Mouse (Mus musculus): ENCODE data around the gene Cryga. TPM values are rescaled to one million over a fixed set of nuclear protein-coding genes. Genes with fewer than 3 reads are reported as not detected.
A peak's percentile ranks its signal among the peaks of the same experiment; 100 is the strongest.

The Cryga gene
- polyA plus RNA-seq, 1 experiment, result not detected

DNA sequence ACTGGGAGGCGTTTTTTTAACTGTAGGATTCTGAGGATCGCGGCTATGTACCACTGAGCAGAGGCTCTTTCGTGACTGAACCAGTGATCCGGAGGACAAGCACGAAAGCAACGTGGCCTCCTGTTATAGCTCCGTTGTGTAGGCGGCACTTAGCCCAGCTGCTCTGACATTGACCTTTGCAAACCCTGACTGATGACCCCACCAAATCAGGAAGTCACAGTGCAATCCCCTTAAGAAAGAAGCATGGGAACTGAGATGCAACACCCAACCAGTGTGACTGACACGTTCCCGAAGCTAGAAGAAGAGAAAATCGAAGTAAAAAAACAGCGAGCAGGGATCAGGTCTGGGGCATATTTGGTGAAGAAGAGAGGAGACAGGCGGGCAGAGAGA is 9.6 kb upstream of the Cryga start:
- Histone ChIP-seq H3K79me2 (ENCODE audit: control insufficient read depth, insufficient read depth) (no peaks in the 10 kb centered on the region), H3K27me3 (ENCODE audit: control insufficient read depth, insufficient read depth, insufficient read length) (no peaks in the 10 kb centered on the region), H3K36me3 (ENCODE audit: control insufficient read depth, insufficient read depth) (no peaks in the 10 kb centered on the region), H3ac (ENCODE audit: control insufficient read depth, insufficient read length) (no peak overlapping the region), H3K4me3 (peak overlapping the region; percentile 12), H3K4me2 (ENCODE audit: low read depth) (peak overlapping the region; percentile 96)
- no peak for TF ChIP-seq REST (IDR thresholded peaks at IDR 0.05; ENCODE audit: insufficient read depth, insufficient read length)
- TF ChIP-seq MYOD1 (IDR thresholded peaks at IDR 0.05; ENCODE audit: control insufficient read depth in 1 of 3, insufficient read length in 2 of 3, low read depth in 2 of 3), result peak in 1 of 3 experiments; percentile 44
- no peak for TF ChIP-seq E2F4 (IDR thresholded peaks at IDR 0.05; ENCODE audit: insufficient read depth)
- no peak for TF ChIP-seq SRF (IDR thresholded peaks at IDR 0.05; ENCODE audit: control insufficient read depth, insufficient read length, low read depth)
- TF ChIP-seq TCF3 (IDR thresholded peaks at IDR 0.05; ENCODE audit: insufficient read length, low read depth), result no peak

- Histone ChIP-seq H3K36me3 (ENCODE audit: control insufficient read depth, insufficient read depth) (no peaks in the 10 kb centered on the region), H3K4me3 (peak overlapping the region; percentile 12), H3K4me2 (ENCODE audit: low read depth) (peak overlapping the region; percentile 96), H3ac (ENCODE audit: control insufficient read depth, insufficient read length) (no peak overlapping the region), H3K27me3 (ENCODE audit: control insufficient read depth, insufficient read depth, insufficient read length) (no peaks in the 10 kb centered on the region), H3K79me2 (ENCODE audit: control insufficient read depth, insufficient read depth) (no peaks in the 10 kb centered on the region)
- TF ChIP-seq POLR2A (IDR thresholded peaks at IDR 0.05; ENCODE audit: insufficient read length, low read depth) (no peak), CEBPB (IDR thresholded peaks at IDR 0.05; ENCODE audit: insufficient read depth, poor library complexity, severe bottlenecking) (0 out of 2 replicates have a peak, but pooled peaks have one; percentile 19)
These were observed 9.0 kb upstream of the Cryga start for GRCm38 (mm10) chr1:65112031-65112806.

- TF ChIP-seq MAX (IDR thresholded peaks at IDR 0.05; ENCODE audit: low read depth), result no peak
- no peak for TF ChIP-seq REST (IDR thresholded peaks at IDR 0.05; ENCODE audit: insufficient read depth, insufficient read length)
- no peak for TF ChIP-seq USF1 (IDR thresholded peaks at IDR 0.05; ENCODE audit: low read depth)
- no peak for TF ChIP-seq TCF12 (IDR thresholded peaks at IDR 0.05; ENCODE audit: insufficient read depth, poor library complexity, severe bottlenecking)
- H3K4me3 ChIP-seq, result no peak overlapping the region
- H3K79me2 ChIP-seq (ENCODE audit: control insufficient read depth, insufficient read depth), result no peaks in the 10 kb centered on the region
- H3ac ChIP-seq (ENCODE audit: control insufficient read depth, insufficient read length), result no peak overlapping the region
- no peaks in the 10 kb centered on the region for H3K36me3 ChIP-seq (ENCODE audit: control insufficient read depth, insufficient read depth)
- no peaks in the 10 kb centered on the region for H3K27me3 ChIP-seq (ENCODE audit: control insufficient read depth, insufficient read depth, insufficient read length)
- H3K4me2 ChIP-seq (ENCODE audit: low read depth), result no peak overlapping the region
These were observed 6.7 kb upstream of the Cryga start for GRCm38 (mm10) chr1:65109756-65110435.

GRCm38 (mm10) chr1:65109196-65109595 is 6.0 kb upstream of the Cryga start:
- H3ac ChIP-seq (ENCODE audit: control insufficient read depth, insufficient read length), result no peak overlapping the region
- H3K36me3 ChIP-seq (ENCODE audit: control insufficient read depth, insufficient read depth), result no peaks in the 10 kb centered on the region
- no peaks in the 10 kb centered on the region for H3K27me3 ChIP-seq (ENCODE audit: control insufficient read depth, insufficient read depth, insufficient read length)
- H3K79me2 ChIP-seq (ENCODE audit: control insufficient read depth, insufficient read depth), result no peaks in the 10 kb centered on the region
- H3K4me2 ChIP-seq (ENCODE audit: low read depth), result no peak overlapping the region
- no peak overlapping the region for H3K4me3 ChIP-seq
- TF ChIP-seq E2F4 (IDR thresholded peaks at IDR 0.05; ENCODE audit: insufficient read depth) (no peak), CEBPB (IDR thresholded peaks at IDR 0.05; ENCODE audit: insufficient read depth, poor library complexity, severe bottlenecking) (no peak), REST (IDR thresholded peaks at IDR 0.05; ENCODE audit: insufficient read depth, insufficient read length) (no peak), SRF (IDR thresholded peaks at IDR 0.05; ENCODE audit: control insufficient read depth, insufficient read length, low read depth) (no peak), MYOG (IDR thresholded peaks at IDR 0.05; ENCODE audit: control insufficient read depth in 1 of 3, insufficient read depth in 1 of 3, insufficient read length in 2 of 3, low read depth in 2 of 3) (no peak), MAX (IDR thresholded peaks at IDR 0.05; ENCODE audit: low read depth) (no peak), POLR2A (IDR thresholded peaks at IDR 0.05; ENCODE audit: insufficient read length, low read depth) (no peak), TCF3 (IDR thresholded peaks at IDR 0.05; ENCODE audit: insufficient read length, low read depth) (no peak), TCF12 (IDR thresholded peaks at IDR 0.05; ENCODE audit: insufficient read depth, poor library complexity, severe bottlenecking) (no peak), POLR2AphosphoS2 (IDR thresholded peaks at IDR 0.05; ENCODE audit: insufficient read length, low read depth) (no peak), MYOD1 (IDR thresholded peaks at IDR 0.05; ENCODE audit: control insufficient read depth in 1 of 3, insufficient read length in 2 of 3, low read depth in 2 of 3) (no peak), USF1 (IDR thresholded peaks at IDR 0.05; ENCODE audit: low read depth) (no peak)

DNA sequence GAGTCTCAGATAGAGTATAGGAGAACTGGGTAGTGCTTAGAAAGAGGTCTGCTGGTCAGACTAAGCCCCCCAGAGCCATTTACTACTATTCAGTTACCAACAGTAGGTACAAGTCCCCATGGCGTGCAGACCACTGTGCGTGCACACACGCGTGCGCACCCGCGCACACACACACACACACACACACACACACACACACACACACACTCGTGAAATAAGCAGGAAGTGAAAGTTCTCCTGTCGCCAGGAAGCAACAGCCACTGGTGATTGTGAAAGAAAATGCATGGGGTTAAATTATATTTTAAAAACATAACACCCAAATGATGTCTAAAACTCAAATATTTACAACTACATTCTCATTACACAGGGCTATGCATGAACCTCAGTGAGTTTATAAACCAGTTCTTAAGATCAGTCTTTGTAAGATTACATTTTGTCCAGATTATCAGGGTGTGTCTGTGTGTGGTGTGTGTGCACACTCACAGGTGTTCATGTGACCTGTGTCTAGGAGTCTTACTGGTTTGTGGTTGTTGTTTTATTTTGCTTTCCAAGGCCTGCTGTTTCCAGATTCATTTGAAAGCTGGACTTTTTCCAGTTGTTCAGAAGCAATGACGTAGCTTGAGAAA is 4.6 kb upstream of the Cryga start:
- TF ChIP-seq REST (IDR thresholded peaks at IDR 0.05; ENCODE audit: insufficient read depth, insufficient read length) (no peak), TCF12 (IDR thresholded peaks at IDR 0.05; ENCODE audit: insufficient read depth, poor library complexity, severe bottlenecking) (no peak), MYOG (IDR thresholded peaks at IDR 0.05; ENCODE audit: control insufficient read depth in 1 of 3, insufficient read depth in 1 of 3, insufficient read length in 2 of 3, low read depth in 2 of 3) (no peak), MYOD1 (IDR thresholded peaks at IDR 0.05; ENCODE audit: control insufficient read depth in 1 of 3, insufficient read length in 2 of 3, low read depth in 2 of 3) (no peak), E2F4 (IDR thresholded peaks at IDR 0.05; ENCODE audit: insufficient read depth) (no peak), POLR2AphosphoS2 (IDR thresholded peaks at IDR 0.05; ENCODE audit: insufficient read length, low read depth) (no peak), USF1 (IDR thresholded peaks at IDR 0.05; ENCODE audit: low read depth) (no peak), POLR2A (IDR thresholded peaks at IDR 0.05; ENCODE audit: insufficient read length, low read depth) (no peak), SRF (IDR thresholded peaks at IDR 0.05; ENCODE audit: control insufficient read depth, insufficient read length, low read depth) (no peak), TCF3 (IDR thresholded peaks at IDR 0.05; ENCODE audit: insufficient read length, low read depth) (no peak)
- H3ac ChIP-seq (ENCODE audit: control insufficient read depth, insufficient read length), result no peak overlapping the region
- H3K36me3 ChIP-seq (ENCODE audit: control insufficient read depth, insufficient read depth), result no peaks in the 10 kb centered on the region
- no peak overlapping the region for H3K4me2 ChIP-seq (ENCODE audit: low read depth)
- no peak overlapping the region for H3K4me3 ChIP-seq
- H3K79me2 ChIP-seq (ENCODE audit: control insufficient read depth, insufficient read depth), result no peaks in the 10 kb centered on the region
- no peaks in the 10 kb centered on the region for H3K27me3 ChIP-seq (ENCODE audit: control insufficient read depth, insufficient read depth, insufficient read length)

Measured in myocyte (in vitro differentiated cells).